Mouse (Mus musculus) liver, embryonic 16.5 days (tissue): ENCODE results near the gene Ppil1. TPM values are rescaled to one million over a fixed set of nuclear protein-coding genes. Genes with fewer than 3 reads are reported as not detected.
A peak's percentile ranks its signal among the peaks of the same experiment; 100 is the strongest.

Experiments
- ATAC-seq: fragments of 200-750 bp; cut with Nextera tagmentation; 2 replicates; pipeline ENCODE4 v1.8.0; 2017; ENCODE audit warnings: low read depth, mild to moderate bottlenecking, moderate number of reproducible peaks, moderate library complexity
- H3K27ac ChIP-seq: fragments of 300-500 bp; sonication (generic); 2 replicates; pipeline ENCODE4 v1.5.1; 2014; ENCODE audit warnings: mild to moderate bottlenecking, low read length
- H3K27me3 ChIP-seq: fragments of 300-500 bp; sonication (generic); 2 replicates; pipeline ENCODE4 v1.6.1; 2014; ENCODE audit warnings: low read depth, low read length, mixed read lengths; ENCODE audit not compliant: control insufficient read depth, insufficient read depth
- H3K36me3 ChIP-seq: fragments of 300-500 bp; sonication (generic); 2 replicates; pipeline ENCODE4 v1.6.1; 2014; ENCODE audit warnings: mild to moderate bottlenecking; ENCODE audit not compliant: control insufficient read depth, insufficient read depth
- H3K4me1 ChIP-seq: fragments of 300-500 bp; sonication (generic); 2 replicates; pipeline ENCODE4 v1.6.1; 2014; ENCODE audit warnings: low read depth, low read length, mixed read lengths; ENCODE audit not compliant: control insufficient read depth
- H3K4me2 ChIP-seq: fragments of 300-500 bp; sonication (generic); 2 replicates; pipeline ENCODE4 v1.6.1; 2014; ENCODE audit warnings: low read depth, low read length, mixed read lengths
- H3K4me3 ChIP-seq: fragments of 300-500 bp; sonication (generic); 2 replicates; pipeline ENCODE4 v1.5.1; 2014; ENCODE audit warnings: low read depth, mild to moderate bottlenecking, low read length
- H3K9ac ChIP-seq: fragments of 300-500 bp; sonication (generic); 2 replicates; pipeline ENCODE4 v1.6.1; 2014; ENCODE audit warnings: low read depth, low read length
- H3K9me3 ChIP-seq: fragments of 300-500 bp; sonication (generic); replicated peaks from 2 replicates; pipeline ENCODE4 v1.6.1; 2016; ENCODE audit warnings: low read length; ENCODE audit not compliant: control insufficient read depth
- WGBS: fragments of 180-500 bp; shearing (Covaris S2); extraction: QIAGEN DNeasy Blood & Tissue Kit; methylation state at CpG from one replicate; pipeline ENCODE4 v1.1.7; 2014; ENCODE audit not compliant: insufficient replicate concordance; 5-methylcytosine and 5-hydroxymethylcytosine counted together
- polyA plus RNA-seq: library from polyadenylated mRNA; unstranded; fragments of >200 nt; fragmentation: Nextera tagmentation; extraction: Ambion mirVana; gene quantifications from 2 replicates; pipeline ENCODE4 v1.2.1, GENCODE M21; 2015

Ppil1 gene
- polyA plus RNA-seq, 1 experiment from 2014 or later, result 70.1 TPM

GRCm38 (mm10) chr17:29303856-29304255 is 39.9 kb upstream of the Ppil1 start:
- Histone ChIP-seq H3K9me3 (no peaks in the 10 kb centered on the region), H3K36me3 (peaks cover 13% of the 10 kb centered on the region), H3K27me3 (no peaks in the 10 kb centered on the region), H3K4me3 (no peak overlapping the region), H3K4me2 (no peak overlapping the region), H3K9ac (no peak overlapping the region), H3K27ac (no peak overlapping the region), H3K4me1 (peaks cover 8% of the 10 kb centered on the region)
- ATAC-seq, result no peak
- 42% methylated on average over 3 of the region's 3 CpGs for WGBS

DNA sequence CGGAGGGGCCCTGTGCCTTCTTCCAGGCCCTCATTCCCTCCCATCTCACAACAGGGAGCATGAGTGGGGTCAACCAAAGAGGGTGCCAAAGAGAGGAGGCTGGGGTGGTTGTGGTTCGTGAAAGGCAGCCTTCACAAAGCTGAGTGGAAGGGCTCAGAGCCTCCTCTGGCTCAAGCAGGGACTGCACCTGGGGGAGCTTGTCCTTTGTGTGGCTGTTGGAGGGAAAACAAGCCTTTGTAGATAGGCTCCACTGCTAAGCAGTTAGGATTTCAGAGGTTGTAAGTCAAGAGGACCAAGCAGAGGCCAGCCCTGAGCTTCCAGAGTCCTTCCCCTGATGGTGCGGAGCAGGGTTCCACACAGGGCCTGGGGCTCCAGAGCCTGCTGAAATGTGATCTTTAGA is 39.1 kb upstream of the Ppil1 start:
- ATAC-seq, result no peak
- Histone ChIP-seq H3K27me3 (no peaks in the 10 kb centered on the region), H3K4me2 (no peak overlapping the region), H3K36me3 (peaks cover 16% of the 10 kb centered on the region), H3K27ac (no peak overlapping the region), H3K4me3 (no peak overlapping the region), H3K4me1 (peaks cover 8% of the 10 kb centered on the region), H3K9me3 (no peaks in the 10 kb centered on the region), H3K9ac (no peak overlapping the region)
- 41% methylated on average over 3 of the region's 3 CpGs for WGBS

DNA sequence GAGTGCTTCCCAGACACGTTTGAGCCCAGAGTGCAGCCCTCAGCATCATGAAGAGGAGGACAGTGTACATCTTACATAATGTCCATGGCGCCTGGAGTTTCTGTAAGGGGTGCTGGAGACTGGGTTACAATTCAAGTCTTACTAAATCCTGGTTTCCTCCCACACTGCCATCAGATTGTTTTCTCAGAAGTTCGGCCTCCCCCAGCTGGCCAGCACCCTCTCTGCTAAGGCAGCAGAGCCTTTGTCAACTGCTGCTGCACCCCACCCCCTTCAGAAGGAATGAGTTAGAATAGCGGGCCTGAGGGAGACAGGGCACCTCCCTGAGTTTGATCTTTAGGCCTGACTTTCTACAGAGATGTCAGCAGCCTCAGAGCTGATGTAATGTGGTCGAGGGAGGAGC is 38.2 kb upstream of the Ppil1 start:
- WGBS, result 65% methylated on average over 5 of the region's 5 CpGs
- Histone ChIP-seq H3K4me2 (no peak overlapping the region), H3K36me3 (peaks cover 16% of the 10 kb centered on the region), H3K27ac (no peak overlapping the region), H3K9ac (no peak overlapping the region), H3K4me1 (peaks cover 8% of the 10 kb centered on the region), H3K4me3 (no peak overlapping the region), H3K27me3 (no peaks in the 10 kb centered on the region), H3K9me3 (no peaks in the 10 kb centered on the region)
- no peak for ATAC-seq

DNA sequence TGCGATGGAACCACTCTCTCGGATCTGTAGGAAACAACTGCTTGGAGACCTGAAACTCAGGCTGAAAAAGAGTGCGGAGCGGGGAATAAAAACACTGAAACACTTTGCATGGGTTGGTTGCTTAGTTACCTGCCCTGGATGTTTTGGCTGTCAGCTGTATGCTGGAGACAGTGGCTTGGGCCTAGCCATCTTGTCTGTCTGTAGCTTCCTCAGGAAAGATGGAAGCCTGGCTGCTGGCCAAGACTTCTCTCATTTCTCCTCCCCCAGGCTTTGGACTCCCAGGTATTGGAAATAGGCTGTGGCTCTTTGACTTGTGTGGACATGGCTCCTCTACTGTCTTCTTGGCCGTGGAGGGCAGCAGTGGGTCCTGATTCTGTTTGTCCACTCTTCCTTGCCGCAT is 37.4 kb upstream of the Ppil1 start:
- Histone ChIP-seq H3K4me2 (no peak overlapping the region), H3K36me3 (peaks cover 16% of the 10 kb centered on the region), H3K9me3 (no peaks in the 10 kb centered on the region), H3K4me3 (no peak overlapping the region), H3K27ac (no peak overlapping the region), H3K9ac (no peak overlapping the region), H3K27me3 (no peaks in the 10 kb centered on the region), H3K4me1 (peaks cover 8% of the 10 kb centered on the region)
- ATAC-seq, result no peak
- 85% methylated on average over 6 of the region's 6 CpGs for WGBS

DNA sequence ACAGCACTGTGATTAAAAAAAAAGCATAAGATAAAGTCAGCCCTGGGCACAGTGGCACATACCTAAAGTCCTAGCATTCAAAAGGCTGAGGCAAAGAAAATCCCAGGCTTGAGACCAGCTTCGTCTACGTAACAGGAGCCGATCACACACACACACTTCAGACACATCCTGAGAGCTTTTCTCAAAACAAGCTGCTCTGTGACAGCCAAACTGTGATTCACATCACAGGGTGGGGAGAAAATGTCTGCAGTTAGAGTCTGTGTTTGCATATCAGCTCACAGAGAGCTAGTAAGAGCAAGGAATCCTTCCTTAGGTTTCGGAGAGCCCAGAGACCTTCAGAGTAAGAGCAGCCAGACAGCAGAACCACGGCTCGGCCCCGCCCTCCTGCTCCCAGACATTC is 36.9 kb upstream of the Ppil1 start:
- Histone ChIP-seq H3K9me3 (no peaks in the 10 kb centered on the region), H3K27me3 (no peaks in the 10 kb centered on the region), H3K36me3 (peaks cover 16% of the 10 kb centered on the region), H3K27ac (no peak overlapping the region), H3K4me1 (peaks cover 8% of the 10 kb centered on the region), H3K4me2 (no peak overlapping the region), H3K9ac (no peak overlapping the region), H3K4me3 (no peak overlapping the region)
- WGBS, result 82% methylated on average over 7 of the region's 7 CpGs
- no peak for ATAC-seq

DNA sequence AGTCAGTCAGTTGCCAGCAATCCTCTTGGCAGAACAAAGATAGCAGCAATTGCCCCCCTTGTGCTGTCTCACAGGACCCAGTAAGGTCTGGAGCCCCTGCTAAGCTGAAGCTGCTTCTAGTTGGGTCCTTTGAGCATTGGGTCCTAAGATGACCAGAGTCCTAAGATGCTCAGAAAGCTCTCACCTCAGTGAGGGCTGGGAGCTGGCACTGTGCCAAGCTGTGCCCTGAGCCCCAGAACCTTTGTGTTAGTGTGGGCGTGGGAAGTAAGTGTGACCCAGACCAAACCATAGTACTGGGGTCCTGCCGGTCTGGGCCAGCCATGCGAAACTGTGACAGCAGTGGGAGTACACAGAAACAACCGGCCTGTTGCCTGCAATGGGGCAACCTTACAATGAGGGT is 35.3 kb upstream of the Ppil1 start:
- H3K27ac ChIP-seq, result no peak overlapping the region
- 76% methylated on average over 4 of the region's 4 CpGs for WGBS
- no peaks in the 10 kb centered on the region; the same call in 1 of the 2 replicates for H3K4me1 ChIP-seq
- no peak overlapping the region for H3K9ac ChIP-seq
- no peaks in the 10 kb centered on the region for H3K9me3 ChIP-seq
- H3K27me3 ChIP-seq, result no peaks in the 10 kb centered on the region
- H3K36me3 ChIP-seq, result peaks cover 16% of the 10 kb centered on the region
- H3K4me3 ChIP-seq, result no peak overlapping the region
- ATAC-seq, result no peak
- no peak overlapping the region for H3K4me2 ChIP-seq

- no peak overlapping the region for H3K4me3 ChIP-seq
- 70% methylated on average over 6 of the region's 6 CpGs for WGBS
- H3K4me1 ChIP-seq, result no peaks in the 10 kb centered on the region; the same call in 1 of the 2 replicates
- no peaks in the 10 kb centered on the region for H3K9me3 ChIP-seq
- no peaks in the 10 kb centered on the region for H3K27me3 ChIP-seq
- no peak overlapping the region for H3K9ac ChIP-seq
- no peak overlapping the region for H3K27ac ChIP-seq
- H3K36me3 ChIP-seq, result peaks cover 16% of the 10 kb centered on the region
- H3K4me2 ChIP-seq, result no peak overlapping the region
- no peak for ATAC-seq
Measured at GRCm38 (mm10) chr17:29297813-29298212, 33.8 kb upstream of the Ppil1 start.

DNA sequence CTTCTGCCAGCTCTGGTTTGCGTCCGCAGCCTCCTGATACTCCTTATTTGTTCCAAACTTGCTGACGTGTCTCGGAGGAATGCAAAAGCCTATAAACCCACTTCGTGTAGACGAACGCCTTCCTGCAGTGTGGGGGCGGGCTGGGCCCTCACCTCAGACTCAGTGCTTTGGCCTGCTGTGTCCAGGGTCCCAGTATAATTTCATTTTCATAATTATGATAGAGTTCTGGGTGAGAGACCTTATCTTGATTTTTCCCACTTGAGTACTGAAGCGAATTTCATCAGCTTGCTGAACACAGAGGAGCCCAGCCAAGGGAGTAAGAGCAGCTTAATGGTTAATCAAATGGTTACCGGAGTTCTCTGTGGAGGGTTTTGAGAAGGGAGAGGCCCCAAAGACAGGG is 33.3 kb upstream of the Ppil1 start:
- no peaks in the 10 kb centered on the region for H3K9me3 ChIP-seq

GRCm38 (mm10) chr17:29295835-29296234 is 31.8 kb upstream of the Ppil1 start:
- ATAC-seq, result peak; percentile 79
- H3K27ac ChIP-seq, result 0 out of 2 replicates have a peak overlapping the region, but pooled peaks have one; percentile 37

More for the DNA sequence above, 33.3 kb upstream of the Ppil1 start:
- no peaks in the 10 kb centered on the region; the same call in 1 of the 2 replicates for H3K4me1 ChIP-seq
- no peak overlapping the region for H3K9ac ChIP-seq
- no peaks in the 10 kb centered on the region for H3K27me3 ChIP-seq
- H3K36me3 ChIP-seq, result peaks cover 16% of the 10 kb centered on the region
- no peak for ATAC-seq
- no peak overlapping the region for H3K4me2 ChIP-seq
- no peak overlapping the region for H3K27ac ChIP-seq
- H3K4me3 ChIP-seq, result no peak overlapping the region
- 72% methylated on average over 10 of the region's 10 CpGs for WGBS

More at GRCm38 (mm10) chr17:29295835-29296234, 31.8 kb upstream of the Ppil1 start:
- 67% methylated on average over 5 of the region's 5 CpGs for WGBS
- no peaks in the 10 kb centered on the region for H3K27me3 ChIP-seq
- peaks cover 15% of the 10 kb centered on the region for H3K36me3 ChIP-seq
- H3K4me1 ChIP-seq, result no peaks in the 10 kb centered on the region; the same call in 1 of the 2 replicates
- H3K9ac ChIP-seq, result no peak overlapping the region
- H3K4me3 ChIP-seq, result no peak overlapping the region
- no peaks in the 10 kb centered on the region for H3K9me3 ChIP-seq
- H3K4me2 ChIP-seq, result no peak overlapping the region
